Mouse (Mus musculus) midbrain, embryonic 10.5 days (tissue): ENCODE results near the gene Filip1l. TPM values are rescaled to one million over a fixed set of nuclear protein-coding genes. Genes with fewer than 3 reads are reported as not detected.

Experiments used
- DNase-seq: peaks from one replicate; pipeline ENCODE4 v3.0.0-alpha.2; 2017; ENCODE audit warnings: low spot score
- H3K27ac ChIP-seq: fragments of 300-500 bp; sonication (generic); replicated peaks from 2 replicates; pipeline ENCODE4 v1.5.1; 2016; ENCODE audit warnings: mild to moderate bottlenecking
- H3K27me3 ChIP-seq: fragments of 300-500 bp; sonication (generic); 2 replicates; pipeline ENCODE4 v1.6.1; 2016; ENCODE audit warnings: low read depth, mild to moderate bottlenecking; ENCODE audit not compliant: poor library complexity, severe bottlenecking
- H3K36me3 ChIP-seq: fragments of 300-500 bp; sonication (generic); 2 replicates; pipeline ENCODE4 v1.6.1; 2016; ENCODE audit warnings: mild to moderate bottlenecking, moderate library complexity
- H3K4me1 ChIP-seq: fragments of 300-500 bp; sonication (generic); 2 replicates; pipeline ENCODE4 v1.6.1; 2016
- H3K4me3 ChIP-seq: fragments of 300-500 bp; sonication (generic); 2 replicates; pipeline ENCODE4 v1.5.1; 2016; ENCODE audit warnings: mild to moderate bottlenecking, moderate library complexity
- H3K9me3 ChIP-seq: fragments of 300-500 bp; sonication (generic); replicated peaks from 2 replicates; pipeline ENCODE4 v1.6.1; 2016; ENCODE audit warnings: mild to moderate bottlenecking
- WGBS: fragments of 180-500 bp; shearing (Covaris S2); methylation state at CpG from one replicate; pipeline ENCODE4 v1.1.7; 2016; 5-methylcytosine and 5-hydroxymethylcytosine counted together
- polyA plus RNA-seq: library from polyadenylated mRNA; unstranded; fragments of >200 nt; fragmentation: Nextera tagmentation; extraction: Ambion mirVana; gene quantifications from 2 replicates; pipeline ENCODE4 v1.2.1, GENCODE M21; 2016

The Filip1l gene
- polyA plus RNA-seq, 1 experiment from 2014 or later, result 6.7 TPM

DNA sequence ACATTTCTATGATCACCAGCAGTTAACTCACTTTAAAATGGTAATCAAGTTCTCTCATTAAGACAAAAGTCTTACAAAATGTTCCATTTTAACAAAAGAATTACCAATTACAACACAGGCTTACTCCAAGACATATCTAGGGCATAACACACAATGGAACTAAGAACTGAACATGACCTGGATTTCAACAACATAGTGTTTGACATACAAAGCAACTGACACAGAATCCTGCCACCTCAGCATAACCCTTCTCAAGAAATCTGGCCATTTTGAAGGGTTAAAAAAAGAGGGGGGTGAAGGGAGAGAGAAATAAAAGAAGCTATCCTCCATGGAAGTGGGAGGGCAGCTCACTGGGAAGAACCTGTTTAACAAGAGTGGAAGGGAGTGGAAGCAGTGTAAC lies 248.1 kb downstream of the Filip1l start:
- Histone ChIP-seq H3K4me3 (no peak overlapping the region), H3K27me3 (no peaks in the 10 kb centered on the region), H3K36me3 (no peaks in the 10 kb centered on the region), H3K27ac (no peak overlapping the region), H3K4me1 (peaks cover 11% of the 10 kb centered on the region), H3K9me3 (no peaks in the 10 kb centered on the region)
- no peak for DNase-seq

DNA sequence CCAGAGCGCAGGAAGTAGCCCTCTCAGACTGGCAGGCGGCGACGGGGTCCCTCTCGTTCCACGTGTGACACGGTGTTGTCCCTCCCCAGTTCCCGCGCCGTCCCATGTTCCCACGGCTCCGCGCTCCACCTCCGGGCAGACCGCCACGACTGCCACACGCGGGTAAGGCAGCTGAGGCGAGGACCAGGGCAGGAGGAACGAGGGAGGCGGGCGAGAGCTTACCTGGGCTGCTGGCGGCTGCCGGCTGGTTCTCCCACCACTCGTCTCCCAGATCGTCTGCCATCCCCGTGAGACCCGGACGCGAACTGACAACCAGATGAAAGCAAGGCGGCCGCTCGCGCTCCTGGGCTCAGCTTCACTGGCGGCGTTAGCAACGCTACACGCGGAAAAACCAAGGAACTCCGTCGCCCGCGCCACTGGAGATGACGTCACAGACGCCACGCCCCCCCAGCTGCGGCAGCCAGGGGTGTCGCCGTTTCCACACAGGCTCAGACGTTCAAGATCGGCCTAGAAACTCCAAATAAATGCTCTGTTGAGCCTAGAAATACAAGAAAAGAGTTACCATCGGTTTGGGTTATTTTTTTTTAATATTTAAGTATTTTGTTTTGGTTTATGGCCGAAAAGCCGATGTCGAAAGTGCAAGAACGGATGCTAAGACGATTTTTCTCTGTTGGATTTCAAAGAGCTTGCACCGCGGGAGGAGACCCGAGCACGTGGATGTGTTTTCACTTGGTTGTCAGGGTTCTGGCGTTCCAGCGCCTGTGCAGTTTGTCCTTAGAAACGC lies 253.7 kb downstream of the Filip1l start, which contains the start of gene Cmss1:
Gene Cmss1 (minus strand): TSS at position 421 of the 784 bp plus-strand sequence.
- Histone ChIP-seq H3K27me3 (no peaks in the 10 kb centered on the region), H3K27ac (peak within 1 kb of the TSS; percentile 93), H3K9me3 (no peaks in the 10 kb centered on the region), H3K36me3 (no peaks in the 10 kb centered on the region), H3K4me3 (peak within 1 kb of the TSS; percentile 95), H3K4me1 (peaks cover 19% of the 10 kb centered on the region)
- WGBS, result under 1% methylated on average over 64 of the region's 64 CpGs
- DNase-seq, result peak; percentile 88

DNA sequence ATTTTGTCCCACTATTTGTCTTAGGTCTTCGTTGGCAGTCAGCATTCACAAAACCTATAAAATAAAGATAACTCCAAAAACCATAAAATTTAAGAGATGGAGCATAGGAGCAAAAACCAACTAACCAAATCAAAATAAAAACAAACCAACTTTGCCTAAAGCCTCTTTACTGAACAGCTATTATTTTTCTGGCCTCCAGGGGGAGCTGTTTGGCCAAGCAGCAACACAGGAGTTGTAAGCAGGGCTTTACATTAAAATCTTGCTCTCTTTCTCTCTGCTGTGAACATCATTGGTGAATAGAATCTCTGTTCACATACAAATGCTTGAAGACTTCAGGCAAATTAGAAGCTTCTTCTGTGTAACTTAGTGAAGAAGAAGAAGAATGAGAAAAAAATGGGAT lies 258.9 kb downstream of the Filip1l start:
- WGBS, result 5% methylated on average over 1 of the region's 1 CpGs
- Histone ChIP-seq H3K36me3 (no peaks in the 10 kb centered on the region), H3K9me3 (no peaks in the 10 kb centered on the region), H3K4me1 (peaks cover 5% of the 10 kb centered on the region), H3K27ac (no peak overlapping the region), H3K27me3 (no peaks in the 10 kb centered on the region), H3K4me3 (no peak overlapping the region)
- DNase-seq, result peak; percentile 16

Other genes with a start within 250 kb of the Filip1l start
- 47.8 and 51.0 TPM in 2 replicates for gene Tomm70a, start 231.4 kb upstream of the Filip1l start, polyA plus RNA-seq
- gene Nit2, start 185.8 kb upstream of the Filip1l start, polyA plus RNA-seq, result 53.1 and 54.4 TPM in 2 replicates
- gene Tbc1d23, start 121.6 kb upstream of the Filip1l start, polyA plus RNA-seq, result 15.5 and 22.6 TPM in 2 replicates
- gene Tmem30c, start 60.2 kb upstream of the Filip1l start, polyA plus RNA-seq, result 0.09 TPM in 2 replicates